Comparison of ENCODE assay signal across 7 mouse cellular contexts in the genomic region with DNA sequence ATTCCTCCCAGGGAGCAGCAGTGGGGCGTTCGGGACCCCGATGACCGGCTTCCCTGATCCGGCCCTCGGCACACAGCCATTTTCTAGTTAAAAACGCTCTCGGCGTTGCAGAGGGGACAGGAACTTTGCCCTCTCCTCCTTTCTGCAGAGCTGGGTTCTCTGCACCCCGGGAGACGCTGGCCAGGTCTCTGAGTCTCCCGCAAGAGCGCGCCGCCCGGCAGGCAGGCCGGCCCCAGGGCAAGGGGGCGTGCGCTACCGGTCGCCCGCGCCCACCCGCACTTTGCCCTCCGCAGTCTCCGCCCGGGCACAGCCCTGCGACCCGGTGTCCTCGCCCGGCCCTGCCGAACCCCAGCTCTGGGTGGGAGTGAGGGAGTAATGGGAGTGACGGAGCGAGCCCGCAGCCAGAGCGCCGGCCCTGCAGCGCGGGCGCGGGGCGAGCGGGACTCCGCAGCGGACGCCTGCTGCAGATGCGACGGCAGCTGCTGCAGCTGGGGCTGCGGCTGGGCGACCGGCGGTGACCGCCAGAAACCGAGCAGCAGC. TPM values are rescaled to one million over a fixed set of nuclear protein-coding genes. Genes with fewer than 3 reads are reported as not detected.
A peak's percentile ranks its signal among the peaks of the same experiment; 100 is the strongest.
DNase-seq lines count a peak whose midpoint lies in the region; ATAC-seq and TF ChIP-seq lines count a peak whose summit lies in the region.

No protein-coding gene starts in this region.

- no peak overlapping the region for H3K27ac ChIP-seq in thymus, adult 2 months (ENCODE audit: control insufficient read depth, insufficient read depth, low read length)
- H3K27ac ChIP-seq in forebrain, embryonic 16.5 days (ENCODE audit: low read length), result peak overlapping the region; percentile 96
- peak overlapping the region; percentile 85 for H3K27ac ChIP-seq in liver, postnatal 0 days (ENCODE audit: low read depth)

- TF ChIP-seq CTCF in thymus, adult 2 months (IDR thresholded peaks at IDR 0.05; ENCODE audit: borderline replicate concordance, control insufficient read depth, extremely low read depth, insufficient read depth, low read length, poor library complexity), result no peak
- TF ChIP-seq CTCF in liver, postnatal 0 days (IDR thresholded peaks at IDR 0.05; ENCODE audit: low read depth), result no peak

- no peak for TF ChIP-seq EP300 in liver, postnatal 0 days (IDR thresholded peaks at IDR 0.05; ENCODE audit: low read depth)

- H3K4me3 ChIP-seq in thymus, adult 2 months (ENCODE audit: control insufficient read depth, insufficient read depth, low read length), result peak overlapping the region; percentile 93
- peak overlapping the region; percentile 87 for H3K4me3 ChIP-seq in forebrain, embryonic 16.5 days (replicated peaks; ENCODE audit: low read length)
- peak overlapping the region; percentile 63 for H3K4me3 ChIP-seq in liver, postnatal 0 days (ENCODE audit: low read depth, low read length)

- peaks cover 12% of the 10 kb centered on the region for H3K4me1 ChIP-seq in thymus, adult 2 months (replicated peaks; ENCODE audit: control insufficient read depth, insufficient read depth, low read length)
- H3K4me1 ChIP-seq in forebrain, embryonic 16.5 days (replicated peaks; ENCODE audit: control insufficient read depth, insufficient read depth, low read length), result peaks cover 31% of the 10 kb centered on the region
- peaks cover 6% of the 10 kb centered on the region for H3K4me1 ChIP-seq in liver, postnatal 0 days (ENCODE audit: insufficient read depth)

- H3K4me2 ChIP-seq in forebrain, embryonic 16.5 days (ENCODE audit: low read length), result peak overlapping the region; percentile 87
- H3K4me2 ChIP-seq in liver, postnatal 0 days (ENCODE audit: low read depth, low read length), result peak overlapping the region; percentile 73

- no peaks in the 10 kb centered on the region; the same call in 1 of the 2 replicates for H3K27me3 ChIP-seq in thymus, adult 2 months (ENCODE audit: control insufficient read depth, insufficient read depth, low read length)
- H3K27me3 ChIP-seq in forebrain, embryonic 16.5 days (replicated peaks; ENCODE audit: control insufficient read depth, insufficient read depth, low read length), result no peaks in the 10 kb centered on the region
- peaks cover 4% of the 10 kb centered on the region; the same call in 1 of the 2 replicates for H3K27me3 ChIP-seq in liver, postnatal 0 days (ENCODE audit: insufficient read depth, low read length)

- no peak for TF ChIP-seq POLR2A in thymus, adult 2 months (IDR thresholded peaks at IDR 0.05; ENCODE audit: control insufficient read depth, extremely low read depth, insufficient read depth, low read length, poor library complexity)

- DNase-seq in thymus, adult 2 months, result peak; percentile 16
- no peak for DNase-seq in thymus, postnatal 14 days
- DNase-seq in cerebellum, adult 18-20 months, result peak; percentile 44 to 64
- DNase-seq in kidney, adult 11 months, result peak; percentile 83
- peak; percentile 65 for DNase-seq in liver, postnatal 0 days

- no peaks in the 10 kb centered on the region for H3K9me3 ChIP-seq in forebrain, embryonic 16.5 days (ENCODE audit: control insufficient read depth, low read length)
- no peaks in the 10 kb centered on the region for H3K9me3 ChIP-seq in liver, postnatal 0 days (ENCODE audit: low read length)

- WGBS in thymus, adult 2 months, result under 1% methylated on average over 54 of the region's 54 CpGs
- under 1% methylated on average over 54 of the region's 54 CpGs for WGBS in forebrain, embryonic 16.5 days
- 3% methylated on average over 40 of the region's 54 CpGs for WGBS in liver, postnatal 0 days (ENCODE audit: insufficient replicate concordance)

- no peaks in the 10 kb centered on the region for H3K36me3 ChIP-seq in thymus, adult 2 months (ENCODE audit: control insufficient read depth, insufficient read depth, low read length)
- H3K36me3 ChIP-seq in forebrain, embryonic 16.5 days (ENCODE audit: control insufficient read depth, insufficient read depth), result no peaks in the 10 kb centered on the region
- no peaks in the 10 kb centered on the region for H3K36me3 ChIP-seq in liver, postnatal 0 days (replicated peaks; ENCODE audit: insufficient read depth, low read length)

- H3K9ac ChIP-seq in forebrain, embryonic 16.5 days (replicated peaks; ENCODE audit: low read depth, low read length), result peak overlapping the region; percentile 90
- peak overlapping the region; percentile 71 for H3K9ac ChIP-seq in liver, postnatal 0 days (replicated peaks)

- peak; percentile 64 for ATAC-seq in forebrain, embryonic 16.5 days
- peak; percentile 51 for ATAC-seq in liver, postnatal 0 days
- no peak for ATAC-seq in megakaryocyte-erythroid progenitor cell, adult 5-6 weeks (replicated peaks; ENCODE audit: low FRiP score, low TSS enrichment, poor library complexity, severe bottlenecking)

RNA-seq across cellular contexts. Expression of a gene that starts 0.6 kb away (rescaled TPM):
- polyA plus RNA-seq in thymus, adult 2 months (2012; rRNA removed), result 2.6 and 3.6 TPM in 2 replicates
- polyA plus RNA-seq in forebrain, embryonic 16.5 days (2015; fragmentation: Nextera tagmentation; extraction: Ambion mirVana), result 92.2 and 99.1 TPM in 2 replicates
- polyA plus RNA-seq in liver, postnatal 0 days (2015; fragmentation: Nextera tagmentation; extraction: Ambion mirVana), result 5.3 and 5.6 TPM in 2 replicates
- 2.4 and 2.5 TPM in 2 replicates for total RNA-seq in megakaryocyte-erythroid progenitor cell, adult 5-6 weeks (2014; fragmentation: Nextera tagmentation)
- 1.9 TPM in 1 of 2 replicates, not detected in the other for total RNA-seq in megakaryocyte-erythroid progenitor cell, adult 5-6 weeks (2017)

RNA-seq across cellular contexts. Expression of a gene that starts 57.9 kb away (rescaled TPM):
- polyA plus RNA-seq in thymus, adult 2 months (2012; rRNA removed), result 4.8 and 5.1 TPM in 2 replicates
- polyA plus RNA-seq in forebrain, embryonic 16.5 days (2015; fragmentation: Nextera tagmentation; extraction: Ambion mirVana), result 1,188 and 1,480 TPM in 2 replicates
- 2.1 and 2.7 TPM in 2 replicates for polyA plus RNA-seq in liver, postnatal 0 days (2015; fragmentation: Nextera tagmentation; extraction: Ambion mirVana)
- total RNA-seq in megakaryocyte-erythroid progenitor cell, adult 5-6 weeks (2014; fragmentation: Nextera tagmentation), result 0.48 TPM in 1 of 2 replicates, not detected in the other
- 1.4 TPM in 1 of 2 replicates, not detected in the other for total RNA-seq in megakaryocyte-erythroid progenitor cell, adult 5-6 weeks (2017)

Comparison
In these comparisons a context has a peak if more than half of its experiments do, and no peak if none do; other contexts are left out.
1. RNA of a gene that starts 0.6 kb away (polyA plus RNA-seq): 92.2 to 99.1 TPM in forebrain, embryonic 16.5 days; 5.3 to 5.6 TPM in liver, postnatal 0 days and 2.6 to 3.6 TPM in thymus, adult 2 months; every median in the first group is over 10 times any median in the second.
2. RNA of a gene that starts 57.9 kb away (polyA plus RNA-seq): 1,188 to 1,480 TPM in forebrain, embryonic 16.5 days; 4.8 to 5.1 TPM in thymus, adult 2 months and 2.1 to 2.7 TPM in liver, postnatal 0 days; every median in the first group is over 100 times any median in the second.
3. Peak in every context shown above with its lines, with median percentiles within 50 percentile points of each other: H3K4me3 ChIP-seq.